Mouse (Mus musculus) heart, embryonic 13.5 days (tissue): ENCODE measurements around the gene Prex1. TPM values are rescaled to one million over a fixed set of nuclear protein-coding genes. Genes with fewer than 3 reads are reported as not detected.

Source experiments
- ATAC-seq: fragments of 200-750 bp; cut with Nextera tagmentation; 2 replicates; pipeline ENCODE4 v1.8.0; 2017; ENCODE audit warnings: moderate TSS enrichment; ENCODE audit not compliant: insufficient number of reproducible peaks, low FRiP score, low TSS enrichment; ENCODE audit errors: extremely low read depth
- H3K27ac ChIP-seq: fragments of 300-500 bp; sonication (generic); replicated peaks from 2 replicates; pipeline ENCODE4 v1.5.1; 2015; ENCODE audit warnings: moderate library complexity, mild to moderate bottlenecking, inconsistent platforms
- H3K27me3 ChIP-seq: fragments of 300-500 bp; sonication (generic); replicated peaks from 2 replicates; pipeline ENCODE4 v1.6.1; 2015; ENCODE audit warnings: mild to moderate bottlenecking, inconsistent platforms
- H3K36me3 ChIP-seq: fragments of 300-500 bp; sonication (generic); 2 replicates; pipeline ENCODE4 v1.6.1; 2015; ENCODE audit warnings: mild to moderate bottlenecking, inconsistent platforms
- H3K4me1 ChIP-seq: fragments of 300-500 bp; sonication (generic); 2 replicates; pipeline ENCODE4 v1.6.1; 2015; ENCODE audit warnings: inconsistent platforms
- H3K4me2 ChIP-seq: fragments of 300-500 bp; sonication (generic); 2 replicates; pipeline ENCODE4 v1.6.1; 2015; ENCODE audit warnings: inconsistent platforms, mild to moderate bottlenecking, moderate library complexity
- H3K4me3 ChIP-seq: fragments of 300-500 bp; sonication (generic); 2 replicates; pipeline ENCODE4 v1.5.1; 2015; ENCODE audit warnings: moderate library complexity, mild to moderate bottlenecking, inconsistent platforms
- H3K9ac ChIP-seq: fragments of 300-500 bp; sonication (generic); 2 replicates; pipeline ENCODE4 v1.6.1; 2015; ENCODE audit warnings: inconsistent platforms, mild to moderate bottlenecking, moderate library complexity
- H3K9me3 ChIP-seq: fragments of 300-500 bp; sonication (generic); 2 replicates; pipeline ENCODE4 v1.6.1; 2016; ENCODE audit warnings: inconsistent platforms
- WGBS: fragments of 180-500 bp; shearing (Covaris S2); methylation state at CpG from one replicate; pipeline ENCODE4 v1.1.7; 2015; ENCODE audit warnings: mixed read lengths; 5-methylcytosine and 5-hydroxymethylcytosine counted together
- polyA plus RNA-seq: library from polyadenylated mRNA; unstranded; fragments of >200 nt; fragmentation: Nextera tagmentation; extraction: Ambion mirVana; gene quantifications from 2 replicates; pipeline ENCODE4 v1.2.1, GENCODE M21; 2015

The Prex1 gene
- polyA plus RNA-seq, 1 experiment from 2014 or later: 8.7 TPM

DNA sequence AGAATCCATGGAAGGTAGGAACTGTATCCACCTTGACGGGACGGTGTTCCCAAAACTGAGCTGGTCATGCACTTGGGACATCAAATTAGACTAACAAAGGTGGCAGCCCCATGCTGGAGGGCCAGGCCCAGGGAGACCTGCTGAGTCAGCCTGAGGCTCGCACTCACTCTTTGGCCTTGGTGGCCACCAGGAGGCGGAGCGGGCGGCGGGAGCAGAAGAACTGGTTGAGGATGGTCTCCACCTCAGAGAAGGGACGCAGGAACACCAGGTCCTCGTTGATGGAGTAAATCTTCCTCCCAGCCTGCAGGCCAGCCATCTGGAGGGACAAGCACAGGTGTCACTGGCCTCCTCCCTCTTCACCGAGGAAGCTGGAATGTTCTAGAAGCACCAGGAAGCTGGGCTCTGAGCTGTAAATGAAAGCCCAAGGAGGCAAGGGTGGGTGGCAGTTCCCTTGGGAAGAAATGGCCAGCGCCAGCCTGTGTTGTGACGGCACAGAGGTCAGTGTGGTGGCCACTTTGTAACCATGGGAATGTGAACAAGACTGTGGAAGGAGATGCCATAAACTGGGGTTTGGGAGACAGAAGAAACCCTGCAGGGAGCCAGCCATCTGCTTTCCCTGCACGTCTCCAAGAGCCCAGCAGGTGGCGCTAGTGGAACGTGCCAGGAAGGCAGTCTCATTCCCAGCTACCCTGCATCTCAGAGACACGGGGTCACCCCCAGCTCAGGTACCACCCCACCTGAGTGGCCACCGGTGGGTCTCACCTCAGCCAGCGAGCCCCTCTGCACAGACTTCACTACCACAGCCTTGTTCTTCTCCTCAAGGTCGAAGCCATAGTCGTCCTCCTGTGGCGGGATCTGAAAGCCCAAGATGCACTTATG, 121.4 kb downstream of the Prex1 start:
- Histone ChIP-seq H3K4me1 (no peaks in the 10 kb centered on the region), H3K4me2 (no peak overlapping the region), H3K27ac (no peak overlapping the region), H3K27me3 (no peaks in the 10 kb centered on the region), H3K4me3 (no peak overlapping the region), H3K36me3 (peaks cover 13% of the 10 kb centered on the region), H3K9me3 (no peaks in the 10 kb centered on the region), H3K9ac (no peak overlapping the region)
- ATAC-seq: no peak
- 44% methylated on average over 21 of the region's 21 CpGs for WGBS

DNA sequence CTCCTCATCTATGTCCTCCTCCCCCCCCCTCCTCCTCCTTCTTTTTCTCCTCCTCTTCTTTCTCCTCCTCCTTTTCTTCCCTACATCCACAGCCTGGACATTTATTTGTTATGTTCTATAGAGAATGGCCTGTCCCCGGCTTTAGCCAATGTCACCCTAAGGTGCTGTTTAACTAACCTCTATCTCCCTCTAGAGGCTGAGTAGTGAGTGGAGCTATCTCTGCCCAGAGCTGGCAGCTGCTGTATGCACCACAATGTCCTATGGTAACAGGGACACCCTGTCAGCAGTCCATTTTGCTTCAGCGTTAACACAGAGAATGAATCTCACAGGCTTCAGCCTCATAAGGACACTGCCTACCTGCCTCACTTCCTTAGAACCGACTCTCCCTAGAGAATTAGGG, 129.1 kb downstream of the Prex1 start:
- H3K27me3 ChIP-seq: no peaks in the 10 kb centered on the region
- ATAC-seq: no peak
- 74% methylated on average over 3 of the region's 3 CpGs for WGBS
- no peak overlapping the region for H3K9ac ChIP-seq
- H3K4me2 ChIP-seq: no peak overlapping the region
- no peak overlapping the region for H3K4me3 ChIP-seq
- no peaks in the 10 kb centered on the region for H3K9me3 ChIP-seq
- H3K27ac ChIP-seq: no peak overlapping the region
- H3K36me3 ChIP-seq: peaks cover 44% of the 10 kb centered on the region
- H3K4me1 ChIP-seq: no peaks in the 10 kb centered on the region

DNA sequence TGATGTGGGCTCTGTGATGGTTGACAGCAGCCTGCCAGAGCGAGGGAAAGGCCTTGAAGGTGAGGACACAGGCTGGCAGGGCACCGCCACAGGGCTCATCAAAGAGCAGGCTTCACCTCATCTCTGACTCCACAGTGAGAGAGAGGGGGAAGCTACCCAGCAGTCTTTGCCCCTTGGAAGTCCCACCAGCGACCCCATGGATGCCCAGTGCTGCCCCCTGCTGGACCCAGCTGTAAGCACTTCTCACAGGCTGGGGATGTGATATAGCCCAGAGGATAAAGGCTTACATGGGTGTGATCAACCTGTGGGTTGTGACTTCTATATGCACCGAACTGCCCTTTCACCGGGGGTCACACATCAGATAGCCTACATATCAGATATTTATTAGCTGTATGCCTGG, 130.3 kb downstream of the Prex1 start:
- Histone ChIP-seq H3K36me3 (peaks cover 46% of the 10 kb centered on the region), H3K27ac (no peak overlapping the region), H3K9ac (no peak overlapping the region), H3K4me2 (no peak overlapping the region), H3K9me3 (no peaks in the 10 kb centered on the region), H3K4me1 (no peaks in the 10 kb centered on the region), H3K27me3 (no peaks in the 10 kb centered on the region), H3K4me3 (no peak overlapping the region)
- no peak for ATAC-seq
- WGBS: 86% methylated on average over 5 of the region's 5 CpGs

DNA sequence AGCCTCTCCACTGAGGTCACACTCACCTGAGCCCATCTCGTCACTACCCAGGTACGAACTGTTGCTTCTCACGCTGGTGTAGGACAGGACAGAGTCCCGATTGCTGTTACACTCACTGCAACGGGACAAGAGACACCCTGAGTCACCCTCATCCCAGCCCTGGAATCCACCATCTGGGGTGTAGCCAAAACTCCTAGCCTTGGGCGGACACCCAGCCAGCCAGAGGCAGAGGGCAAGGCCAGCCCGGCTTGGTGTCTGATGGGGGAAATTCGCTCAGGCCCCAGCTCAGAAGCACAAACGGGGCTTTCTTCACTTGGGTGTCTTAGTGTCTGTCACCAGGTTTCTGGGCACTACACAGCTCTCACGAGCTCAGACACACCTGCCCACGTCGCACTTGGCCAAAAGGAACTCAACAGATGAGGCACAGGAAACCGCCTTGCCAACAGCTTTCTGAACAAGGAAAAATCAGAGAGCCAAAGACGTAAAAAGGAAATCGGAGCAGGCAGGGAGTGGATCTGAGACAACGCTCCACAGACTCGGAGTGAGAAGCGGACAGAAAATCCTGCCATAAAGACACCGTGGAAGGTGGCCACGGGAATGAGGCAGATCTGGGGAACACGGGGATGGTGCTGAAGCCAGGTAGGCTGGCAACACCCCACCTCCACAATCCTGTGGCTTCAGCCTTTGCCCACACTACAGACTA, 131.6 kb downstream of the Prex1 start:
- H3K9me3 ChIP-seq: no peaks in the 10 kb centered on the region
- peaks cover 10% of the 10 kb centered on the region for H3K4me1 ChIP-seq
- no peak for ATAC-seq
- H3K4me2 ChIP-seq: no peak overlapping the region
- peaks cover 49% of the 10 kb centered on the region for H3K36me3 ChIP-seq
- 86% methylated on average over 21 of the region's 21 CpGs for WGBS
- H3K27me3 ChIP-seq: no peaks in the 10 kb centered on the region
- no peak overlapping the region for H3K27ac ChIP-seq
- H3K9ac ChIP-seq: no peak overlapping the region
- H3K4me3 ChIP-seq: no peak overlapping the region

DNA sequence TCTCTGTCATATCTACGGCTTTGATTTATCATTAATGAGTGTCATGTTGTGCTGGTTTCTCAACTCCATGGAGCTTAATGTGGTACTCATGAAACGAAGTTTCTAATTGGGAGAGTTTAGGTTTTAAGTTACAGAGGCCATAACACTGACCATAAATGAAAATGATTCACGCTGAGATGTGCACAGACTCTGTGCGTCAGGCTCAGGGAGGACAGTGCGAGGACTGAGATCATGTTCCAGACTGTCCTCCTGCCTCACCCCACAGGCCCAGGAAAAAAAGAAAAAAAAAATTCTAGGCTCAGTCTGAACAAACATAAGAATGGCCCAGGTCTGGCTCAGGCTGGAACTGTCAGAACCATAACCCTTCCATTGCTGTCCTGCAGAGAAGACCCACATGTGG, 133.8 kb downstream of the Prex1 start:
- no peak for ATAC-seq
- H3K27ac ChIP-seq: no peak overlapping the region
- H3K4me3 ChIP-seq: no peak overlapping the region
- H3K4me1 ChIP-seq: peaks cover 10% of the 10 kb centered on the region
- H3K36me3 ChIP-seq: peaks cover 33% of the 10 kb centered on the region
- no peak overlapping the region for H3K9ac ChIP-seq
- no peaks in the 10 kb centered on the region for H3K27me3 ChIP-seq
- WGBS: 91% methylated on average over 5 of the region's 5 CpGs
- H3K9me3 ChIP-seq: no peaks in the 10 kb centered on the region
- H3K4me2 ChIP-seq: no peak overlapping the region

DNA sequence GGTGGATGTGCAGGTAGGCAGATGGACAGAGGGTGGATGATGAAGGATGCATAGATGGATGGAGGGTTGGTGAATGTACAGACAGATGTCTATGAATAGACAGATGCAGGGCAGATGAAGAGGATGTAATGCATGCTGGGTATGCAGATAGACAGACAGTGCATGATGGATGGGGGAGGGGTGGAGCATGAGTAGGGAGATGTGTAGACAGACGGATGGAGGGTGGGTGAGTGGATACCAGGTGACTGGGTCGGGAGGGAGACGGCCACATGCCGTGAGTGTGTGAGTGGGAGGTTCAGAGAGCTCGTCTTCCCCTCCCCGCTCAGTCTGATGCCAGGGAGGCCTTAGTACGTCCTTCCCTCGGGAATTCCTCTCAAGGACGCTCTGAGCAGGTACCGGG, 134.3 kb downstream of the Prex1 start:
- Histone ChIP-seq H3K36me3 (peaks cover 33% of the 10 kb centered on the region), H3K4me3 (no peak overlapping the region), H3K27ac (no peak overlapping the region), H3K4me2 (no peak overlapping the region), H3K4me1 (peaks cover 10% of the 10 kb centered on the region), H3K9me3 (no peaks in the 10 kb centered on the region), H3K27me3 (no peaks in the 10 kb centered on the region), H3K9ac (no peak overlapping the region)
- ATAC-seq: no peak
- 82% methylated on average over 10 of the region's 10 CpGs for WGBS

DNA sequence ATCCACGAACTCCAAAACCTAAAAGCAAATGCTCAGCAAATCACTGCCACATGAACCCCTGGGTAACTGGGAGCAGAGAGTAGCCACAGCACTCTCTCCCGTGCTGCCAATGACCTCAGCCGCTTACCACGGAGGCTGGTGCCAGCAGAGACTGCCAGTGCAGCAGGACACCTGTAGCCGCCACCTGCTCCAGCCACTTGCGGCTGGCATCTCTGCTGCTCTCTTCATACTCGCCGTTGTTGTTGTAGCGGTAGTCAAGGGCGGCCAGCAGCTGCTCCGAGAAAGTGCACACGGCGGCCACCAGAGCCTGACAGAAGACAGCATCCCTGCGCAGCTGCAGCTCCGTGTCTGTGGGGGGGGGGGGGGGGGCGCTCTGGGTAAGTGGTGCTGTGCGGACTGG, 138.2 kb downstream of the Prex1 start:
- Histone ChIP-seq H3K27me3 (no peaks in the 10 kb centered on the region), H3K27ac (no peak overlapping the region), H3K4me2 (no peak overlapping the region), H3K36me3 (peaks cover 18% of the 10 kb centered on the region), H3K4me1 (peaks cover 10% of the 10 kb centered on the region), H3K4me3 (no peak overlapping the region), H3K9ac (no peak overlapping the region), H3K9me3 (no peaks in the 10 kb centered on the region)
- WGBS: 72% methylated on average over 17 of the region's 17 CpGs
- ATAC-seq: no peak

DNA sequence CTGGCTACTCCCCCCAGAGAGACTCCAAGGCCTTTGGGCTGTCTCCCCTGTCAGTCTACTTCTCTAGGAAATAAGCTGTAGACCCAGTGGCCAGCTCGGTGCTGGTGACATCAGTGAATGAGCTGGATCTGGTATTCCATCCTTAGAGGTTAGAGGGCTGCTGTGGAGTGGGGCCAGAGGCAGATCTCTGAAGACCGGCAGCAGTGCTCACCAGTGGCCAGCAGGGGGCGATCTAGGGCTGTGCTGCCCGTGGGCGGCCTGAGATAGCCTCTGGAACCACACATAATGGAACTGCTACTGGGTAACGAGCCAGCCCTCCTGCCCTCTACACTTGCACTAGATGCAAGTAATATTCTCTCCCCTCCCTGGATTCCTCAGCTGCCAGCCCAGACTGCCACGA, 138.7 kb downstream of the Prex1 start:
- H3K4me3 ChIP-seq: no peak overlapping the region
- H3K27ac ChIP-seq: no peak overlapping the region
- no peaks in the 10 kb centered on the region for H3K9me3 ChIP-seq
- H3K4me2 ChIP-seq: no peak overlapping the region
- WGBS: 26% methylated on average over 7 of the region's 7 CpGs
- H3K9ac ChIP-seq: no peak overlapping the region
- H3K36me3 ChIP-seq: peaks cover 18% of the 10 kb centered on the region
- no peaks in the 10 kb centered on the region for H3K27me3 ChIP-seq
- H3K4me1 ChIP-seq: peaks cover 10% of the 10 kb centered on the region
- ATAC-seq: no peak

DNA sequence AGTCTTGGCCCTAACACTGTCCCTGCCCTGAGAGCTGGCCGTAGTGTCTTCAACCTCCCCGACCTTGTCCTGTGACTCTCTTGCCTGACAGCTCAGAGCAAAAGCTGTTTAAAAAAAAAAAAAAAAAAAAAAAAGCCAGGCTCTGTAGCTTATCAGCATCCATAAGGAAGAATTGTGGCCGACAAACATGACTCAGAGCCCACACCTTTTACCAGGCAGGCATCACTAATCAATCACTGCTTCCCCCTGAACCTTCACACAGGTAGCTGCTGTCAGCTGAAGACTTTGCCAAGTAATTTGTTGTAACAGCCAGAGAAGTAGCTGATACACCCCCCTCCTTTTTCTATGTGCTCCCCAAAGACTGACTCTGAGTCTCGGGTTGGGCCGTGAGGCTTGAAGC, 140.0 kb downstream of the Prex1 start:
- WGBS: 55% methylated on average over 5 of the region's 5 CpGs
- H3K36me3 ChIP-seq: peaks cover 16% of the 10 kb centered on the region
- H3K27me3 ChIP-seq: no peaks in the 10 kb centered on the region
- no peak overlapping the region for H3K9ac ChIP-seq
- no peaks in the 10 kb centered on the region for H3K9me3 ChIP-seq
- no peak overlapping the region for H3K4me3 ChIP-seq
- H3K4me2 ChIP-seq: no peak overlapping the region
- no peak overlapping the region for H3K27ac ChIP-seq
- ATAC-seq: no peak
- H3K4me1 ChIP-seq: peaks cover 10% of the 10 kb centered on the region

DNA sequence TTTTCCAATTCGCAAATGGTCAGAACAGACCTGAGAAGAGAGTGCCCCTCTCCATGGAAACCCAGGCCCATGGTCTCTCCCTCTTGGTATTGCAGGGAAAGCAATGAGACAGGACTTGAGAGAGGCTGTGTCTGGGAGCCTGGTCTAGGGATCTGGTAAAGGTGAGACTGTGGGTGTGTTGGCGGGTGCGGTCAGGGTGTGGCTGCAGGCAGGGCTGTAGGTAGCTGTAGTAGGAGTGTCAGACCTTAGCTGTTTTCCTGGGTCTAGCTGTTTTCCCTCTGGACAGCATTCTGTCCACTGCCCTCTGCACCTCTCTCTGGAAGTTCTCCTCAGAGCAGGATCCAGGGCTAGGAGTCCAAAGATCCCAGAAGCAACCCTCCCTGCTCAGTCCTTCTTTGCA, 141.3 kb downstream of the Prex1 start:
- 93% methylated on average over 3 of the region's 3 CpGs for WGBS
- Histone ChIP-seq H3K9ac (no peak overlapping the region), H3K27ac (no peak overlapping the region), H3K4me2 (no peak overlapping the region), H3K4me3 (no peak overlapping the region), H3K9me3 (no peaks in the 10 kb centered on the region), H3K36me3 (peaks cover 17% of the 10 kb centered on the region), H3K27me3 (no peaks in the 10 kb centered on the region), H3K4me1 (peaks cover 2% of the 10 kb centered on the region)
- ATAC-seq: no peak

DNA sequence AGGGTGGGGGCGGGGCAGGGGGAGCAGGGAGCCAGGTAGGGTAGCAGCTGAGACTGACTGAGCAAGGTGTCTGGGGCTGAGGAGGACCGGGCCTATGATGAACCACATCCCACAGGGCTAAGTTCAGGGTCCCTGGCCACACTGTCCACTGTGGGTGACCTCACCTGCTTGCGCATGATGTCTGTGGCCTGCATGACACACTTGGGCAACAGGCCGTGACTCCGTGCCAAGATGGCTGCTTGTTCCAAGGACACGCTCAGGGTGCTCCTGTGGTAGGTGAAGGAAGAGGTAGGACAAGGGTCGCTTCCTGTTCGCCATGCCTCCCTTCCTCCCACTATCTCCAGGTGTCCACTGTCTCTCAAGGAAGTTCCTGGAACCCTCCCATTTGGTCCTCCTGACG, 144.4 kb downstream of the Prex1 start:
- Histone ChIP-seq H3K36me3 (peaks cover 22% of the 10 kb centered on the region), H3K4me1 (peaks cover 3% of the 10 kb centered on the region; the same call in 1 of the 2 replicates), H3K9me3 (no peaks in the 10 kb centered on the region), H3K9ac (no peak overlapping the region), H3K27ac (no peak overlapping the region), H3K4me3 (no peak overlapping the region), H3K27me3 (no peaks in the 10 kb centered on the region), H3K4me2 (no peak overlapping the region)
- 87% methylated on average over 9 of the region's 9 CpGs for WGBS
- ATAC-seq: no peak

DNA sequence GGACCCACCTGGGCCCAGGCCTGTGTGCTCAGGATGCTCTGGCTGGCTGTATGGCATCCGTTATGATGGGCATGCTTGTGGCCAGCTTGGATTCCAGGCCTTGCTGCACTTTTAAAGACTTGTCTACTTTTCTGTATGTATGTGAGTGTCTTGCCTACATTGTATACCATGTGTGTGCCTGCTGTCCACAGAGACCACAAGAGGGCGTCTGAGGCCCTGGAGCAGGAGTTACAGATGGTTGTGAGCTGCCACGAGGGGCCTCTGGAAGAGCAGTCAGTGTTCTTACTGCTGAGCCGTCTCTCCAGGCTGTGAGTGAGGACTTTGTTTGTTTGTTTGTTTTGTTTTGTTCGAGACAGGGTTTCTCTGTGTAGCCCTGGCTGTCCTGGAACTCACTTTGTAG, 148.1 kb downstream of the Prex1 start:
- H3K4me2 ChIP-seq: no peak overlapping the region
- no peak overlapping the region for H3K9ac ChIP-seq
- H3K4me3 ChIP-seq: no peak overlapping the region
- no peak overlapping the region for H3K27ac ChIP-seq
- peaks cover 8% of the 10 kb centered on the region for H3K4me1 ChIP-seq
- H3K9me3 ChIP-seq: no peaks in the 10 kb centered on the region
- ATAC-seq: no peak
- 65% methylated on average over 5 of the region's 5 CpGs for WGBS
- H3K27me3 ChIP-seq: no peaks in the 10 kb centered on the region
- H3K36me3 ChIP-seq: peaks cover 15% of the 10 kb centered on the region
